Mouse (Mus musculus) MEL (cell line): Measurements from ENCODE around the gene Myh3. TPM values are rescaled to one million over a fixed set of nuclear protein-coding genes. Genes with fewer than 3 reads are reported as not detected.

Experiments
- DNase-seq: peaks from one replicate; pipeline ENCODE4 v3.0.0; 2011; ENCODE audit warnings: low read depth, low spot score
- H3K27ac ChIP-seq: 2 replicates; pipeline ENCODE4 v1.5.1; 2012; ENCODE audit warnings: low read depth, mild to moderate bottlenecking, control low read depth, low read length, moderate library complexity; ENCODE audit not compliant: control insufficient read depth
- H3K27me3 ChIP-seq, 2 experiments: fragments of 150-350 bp in 1 of 2; sonication (generic) in 1 of 2; 2 replicates each; pipeline ENCODE4 v1.6.1; 2012; ENCODE audit warnings: low read length in 2 of 2, mild to moderate bottlenecking in 2 of 2, improper control_type of control experiment in 1 of 2, moderate library complexity in 1 of 2; ENCODE audit not compliant: insufficient read depth in 2 of 2, control insufficient read depth in 1 of 2
- H3K36me3 ChIP-seq, 2 experiments: 2 replicates each; pipeline ENCODE4 v1.6.1; 2012 to 2014; ENCODE audit warnings: low read length in 2 of 2, improper control_type of control experiment in 1 of 2, inconsistent platforms in 1 of 2, mild to moderate bottlenecking in 1 of 2; ENCODE audit not compliant: insufficient read depth in 2 of 2, control insufficient read depth in 1 of 2
- H3K4me1 ChIP-seq, 2 experiments: fragments of 150-350 bp in 1 of 2; sonication (generic) in 1 of 2; 2 replicates each; pipeline ENCODE4 v1.6.1; 2012; ENCODE audit warnings: low read length in 2 of 2, improper control_type of control experiment in 1 of 2, mild to moderate bottlenecking in 1 of 2; ENCODE audit not compliant: insufficient read depth in 2 of 2, control insufficient read depth in 1 of 2
- H3K4me3 ChIP-seq, 2 experiments: fragments of 150-350 bp in 1 of 2; sonication (generic) in 1 of 2; 2 replicates each; pipeline ENCODE4 v1.5.1; 2012; ENCODE audit warnings: low read depth in 2 of 2, low read length in 2 of 2, mild to moderate bottlenecking in 2 of 2, moderate library complexity in 2 of 2, control low read depth in 1 of 2, improper control_type of control experiment in 1 of 2; ENCODE audit not compliant: control insufficient read depth in 1 of 2, insufficient read depth in 1 of 2
- H3K79me2 ChIP-seq: 2 replicates; pipeline ENCODE4 v1.6.1; 2012; ENCODE audit warnings: mild to moderate bottlenecking, low read length, moderate library complexity; ENCODE audit not compliant: control insufficient read depth, poor library complexity, insufficient read depth
- H3K9ac ChIP-seq: 2 replicates; pipeline ENCODE4 v1.6.1; 2012; ENCODE audit warnings: low read depth, mild to moderate bottlenecking, control low read depth, low read length, moderate library complexity; ENCODE audit not compliant: control insufficient read depth, poor library complexity, severe bottlenecking
- H3K9me3 ChIP-seq: fragments of 150-350 bp; sonication (generic); replicated peaks from 2 replicates; pipeline ENCODE4 v1.6.1; 2012; ENCODE audit warnings: mild to moderate bottlenecking, low read length, improper control_type of control experiment, moderate library complexity; ENCODE audit not compliant: insufficient read depth
- BHLHE40 ChIP-seq: IDR thresholded peaks from 2 replicates; pipeline ENCODE4 v1.6.1; 2012; ENCODE audit warnings: low read depth, mild to moderate bottlenecking, inconsistent platforms, low read length, improper control_type of control experiment, borderline replicate concordance
- CHD1 ChIP-seq: IDR thresholded peaks from 2 replicates; pipeline ENCODE4 v1.6.1; 2012; ENCODE audit warnings: low read depth, mild to moderate bottlenecking, inconsistent platforms, low read length, improper control_type of control experiment
- CHD2 ChIP-seq: IDR thresholded peaks from 2 replicates; pipeline ENCODE4 v1.6.1; 2011; ENCODE audit warnings: low read length, improper control_type of control experiment
- E2F4 ChIP-seq: IDR thresholded peaks from 2 replicates; pipeline ENCODE4 v1.6.1; 2011; ENCODE audit warnings: low read depth, low read length, improper control_type of control experiment, borderline replicate concordance
- ELF1 ChIP-seq: IDR thresholded peaks from 2 replicates; pipeline ENCODE4 v1.6.1; 2014; ENCODE audit warnings: low read depth, mild to moderate bottlenecking, inconsistent platforms, low read length, improper control_type of control experiment, moderate library complexity
- EP300 ChIP-seq, 2 experiments: IDR thresholded peaks; 2 replicates each; pipeline ENCODE4 v1.6.1; 2011; ENCODE audit warnings: improper control_type of control experiment in 2 of 2, low read length in 2 of 2, low read depth in 1 of 2, mild to moderate bottlenecking in 1 of 2
- ETS1 ChIP-seq: IDR thresholded peaks from 2 replicates; pipeline ENCODE4 v1.6.1; 2012; ENCODE audit warnings: low read depth, mild to moderate bottlenecking, inconsistent platforms, low read length, improper control_type of control experiment, moderate library complexity
- GABPA ChIP-seq: IDR thresholded peaks from 2 replicates; pipeline ENCODE4 v1.6.1; 2012; ENCODE audit warnings: low read depth, mild to moderate bottlenecking, inconsistent platforms, low read length, improper control_type of control experiment, moderate library complexity
- GATA1 ChIP-seq: IDR thresholded peaks from 2 replicates; pipeline ENCODE4 v1.6.1; 2011; ENCODE audit warnings: low read depth, low read length, improper control_type of control experiment
- JUND ChIP-seq: IDR thresholded peaks from 2 replicates; pipeline ENCODE4 v1.6.1; 2011; ENCODE audit warnings: low read depth, mild to moderate bottlenecking, improper control_type of control experiment, low read length
- MAX ChIP-seq: IDR thresholded peaks from 2 replicates; pipeline ENCODE4 v1.6.1; 2011; ENCODE audit warnings: low read length, improper control_type of control experiment
- MAZ ChIP-seq: IDR thresholded peaks from 2 replicates; pipeline ENCODE4 v1.6.1; 2012; ENCODE audit warnings: low read depth, mild to moderate bottlenecking, inconsistent platforms, low read length, improper control_type of control experiment
- MEF2A ChIP-seq: IDR thresholded peaks from 2 replicates; pipeline ENCODE4 v1.6.1; 2014; ENCODE audit warnings: low read depth, mild to moderate bottlenecking, inconsistent platforms, low read length, improper control_type of control experiment; ENCODE audit not compliant: poor library complexity, insufficient replicate concordance, severe bottlenecking; ENCODE audit errors: extremely low read depth
- MYC ChIP-seq: IDR thresholded peaks from 2 replicates; pipeline ENCODE4 v1.6.1; 2011; ENCODE audit warnings: low read depth, mild to moderate bottlenecking, low read length, improper control_type of control experiment, moderate library complexity
- NELFE ChIP-seq: IDR thresholded peaks from 2 replicates; pipeline ENCODE4 v1.6.1; 2011; ENCODE audit warnings: low read depth, low read length, improper control_type of control experiment
- NRF1 ChIP-seq: IDR thresholded peaks from 2 replicates; pipeline ENCODE4 v1.6.1; 2014; ENCODE audit warnings: low read depth, mild to moderate bottlenecking, inconsistent platforms, low read length, improper control_type of control experiment, moderate library complexity; ENCODE audit not compliant: poor library complexity, insufficient read depth, severe bottlenecking
- POLR2A ChIP-seq, 2 experiments: IDR thresholded peaks; 2 replicates each; pipeline ENCODE4 v1.6.1; 2011 to 2012; ENCODE audit warnings: low read length in 2 of 2, mild to moderate bottlenecking in 2 of 2, control low read depth in 1 of 2, improper control_type of control experiment in 1 of 2, low read depth in 1 of 2, moderate library complexity in 1 of 2; ENCODE audit not compliant: control insufficient read depth in 1 of 2, insufficient read depth in 1 of 2, poor library complexity in 1 of 2
- POLR2AphosphoS5 ChIP-seq: IDR thresholded peaks from 2 replicates; pipeline ENCODE4 v1.6.1; 2012; ENCODE audit warnings: low read depth, borderline replicate concordance, mild to moderate bottlenecking, inconsistent platforms, low read length, moderate library complexity, mixed read lengths
- RAD21 ChIP-seq: IDR thresholded peaks from 2 replicates; pipeline ENCODE4 v1.6.1; 2011; ENCODE audit warnings: mild to moderate bottlenecking, low read depth, low read length, improper control_type of control experiment
- RCOR1 ChIP-seq: IDR thresholded peaks from 2 replicates; pipeline ENCODE4 v1.6.1; 2012; ENCODE audit warnings: low read depth, mild to moderate bottlenecking, inconsistent platforms, low read length, improper control_type of control experiment
- SIN3A ChIP-seq: IDR thresholded peaks from 2 replicates; pipeline ENCODE4 v1.6.1; 2012; ENCODE audit warnings: low read length, improper control_type of control experiment, inconsistent platforms
- SMC3 ChIP-seq: IDR thresholded peaks from 2 replicates; pipeline ENCODE4 v1.6.1; 2011; ENCODE audit warnings: low read depth, low read length, improper control_type of control experiment
- TAL1 ChIP-seq: IDR thresholded peaks from 2 replicates; pipeline ENCODE4 v1.6.1; 2012; ENCODE audit warnings: mild to moderate bottlenecking, inconsistent platforms, low read length, moderate library complexity, mixed read lengths
- UBTF ChIP-seq: IDR thresholded peaks from 2 replicates; pipeline ENCODE4 v1.6.1; 2012; ENCODE audit warnings: low read depth, mild to moderate bottlenecking, inconsistent platforms, low read length, improper control_type of control experiment, moderate library complexity, borderline replicate concordance; ENCODE audit not compliant: insufficient read depth
- USF2 ChIP-seq, 2 experiments: IDR thresholded peaks; 2 replicates each; pipeline ENCODE4 v1.6.1; 2011 to 2012; ENCODE audit warnings: improper control_type of control experiment in 2 of 2, low read length in 2 of 2, borderline replicate concordance in 1 of 2, inconsistent platforms in 1 of 2, low read depth in 1 of 2, mild to moderate bottlenecking in 1 of 2; ENCODE audit not compliant: insufficient read depth in 1 of 2
- ZKSCAN1 ChIP-seq: IDR thresholded peaks from 2 replicates; pipeline ENCODE4 v1.6.1; 2012; ENCODE audit warnings: low read depth, mild to moderate bottlenecking, inconsistent platforms, low read length, improper control_type of control experiment, moderate library complexity
- ZMIZ1 ChIP-seq: IDR thresholded peaks from 2 replicates; pipeline ENCODE4 v1.6.1; 2012; ENCODE audit warnings: low read depth, mild to moderate bottlenecking, inconsistent platforms, low read length, improper control_type of control experiment, moderate library complexity
- ZNF384 ChIP-seq: IDR thresholded peaks from 2 replicates; pipeline ENCODE4 v1.6.1; 2012; ENCODE audit warnings: low read depth, mild to moderate bottlenecking, inconsistent platforms, low read length, improper control_type of control experiment
- polyA plus RNA-seq, 2 experiments: library from polyadenylated mRNA; stranded (reverse) in 1 of 2; unstranded in 1 of 2; fragments of >175 nt in 1 of 2; fragments of >200 nt in 1 of 2; gene quantifications; 2 replicates each; pipeline versions ENCODE4 v1.2.1 to v1.2.4; 2012; ENCODE audit warnings: low replicate concordance in 2 of 2, low read depth in 1 of 2; ENCODE audit not compliant: insufficient read length in 2 of 2, insufficient read depth in 1 of 2, missing spikeins in 1 of 2
- total RNA-seq: library from RNA; depleted of rRNA; stranded (reverse); fragments of 300-350 nt; gene quantifications from 2 replicates; pipeline ENCODE4 v1.2.3, GENCODE M21; 2012

The Myh3 gene
- total and polyA plus RNA-seq, 3 experiments: 0.81 to 1.7 TPM; not detected in 1

DNA sequence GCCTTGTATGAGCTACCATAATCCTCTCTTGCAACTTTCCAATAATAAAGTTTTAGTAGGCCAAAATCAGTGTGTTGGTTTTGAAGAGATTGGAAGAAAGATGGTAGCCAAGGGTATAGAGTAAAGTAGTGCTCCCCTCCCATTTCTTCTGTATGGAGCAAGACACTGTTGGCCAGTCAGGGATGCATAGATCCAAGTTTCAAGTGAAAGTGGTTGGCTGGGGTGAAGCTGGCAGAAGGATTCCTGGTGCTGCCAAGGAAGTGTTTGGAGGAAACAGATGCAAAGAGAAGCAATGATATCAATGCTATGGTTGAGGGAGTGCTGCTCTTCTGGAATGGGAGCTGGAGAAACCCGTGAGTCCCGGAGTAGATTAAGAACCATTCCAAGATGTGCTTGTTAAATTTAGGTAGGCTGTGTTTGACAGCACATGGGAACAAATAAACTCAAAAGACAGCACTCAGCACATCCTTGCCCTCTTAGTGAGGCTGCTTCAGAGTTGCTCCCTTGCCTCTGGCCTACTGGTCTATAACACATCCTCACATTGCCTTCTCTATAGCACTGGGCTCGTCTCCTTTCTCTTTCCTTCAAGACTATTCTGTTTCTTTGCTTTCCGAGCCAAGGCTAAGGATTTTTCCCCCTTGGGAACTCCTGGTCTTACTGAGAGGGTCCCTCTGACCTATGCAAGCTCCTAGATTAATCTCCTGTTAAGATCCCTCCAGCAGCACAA lies 70.3 kb downstream of the Myh3 start:
- no peak for DNase-seq
- H3K27ac ChIP-seq: no peak overlapping the region
- H3K27me3 ChIP-seq: no peaks in the 10 kb centered on the region; a peak in 2 of 4 replicates
- no peaks in the 10 kb centered on the region for H3K9me3 ChIP-seq
- no peaks in the 10 kb centered on the region for H3K36me3 ChIP-seq
- no peak overlapping the region for H3K4me3 ChIP-seq
- no peak overlapping the region for H3K9ac ChIP-seq
- H3K4me1 ChIP-seq: no peaks in the 10 kb centered on the region
- no peak for TF ChIP-seq SMC3
- TF ChIP-seq CHD2: no peak
- no peak for TF ChIP-seq USF2 (IDR thresholded peaks at IDR 0.05; ENCODE audit: borderline replicate concordance in 1 of 2, insufficient read depth in 1 of 2, low read depth in 1 of 2, low read length in 2 of 2)
- no peak for TF ChIP-seq MYC
- no peak for TF ChIP-seq UBTF
- TF ChIP-seq TAL1: no peak
- TF ChIP-seq POLR2AphosphoS5: no peak
- TF ChIP-seq ZKSCAN1: no peak
- TF ChIP-seq ZMIZ1: no peak
- TF ChIP-seq NRF1: no peak
- no peak for TF ChIP-seq MAZ
- TF ChIP-seq ELF1: no peak
- TF ChIP-seq CHD1: no peak
- TF ChIP-seq SIN3A: no peak
- TF ChIP-seq RCOR1: no peak
- no peak for TF ChIP-seq POLR2A (IDR thresholded peaks at IDR 0.05; ENCODE audit: control insufficient read depth in 1 of 2, insufficient read depth in 1 of 2, low read depth in 1 of 2, low read length in 2 of 2, poor library complexity in 1 of 2)
- TF ChIP-seq MEF2A: no peak
- TF ChIP-seq RAD21: no peak
- no peak for TF ChIP-seq E2F4
- TF ChIP-seq, all 39 proteins: peak for 0
- H3K79me2 ChIP-seq: no peaks in the 10 kb centered on the region

DNA sequence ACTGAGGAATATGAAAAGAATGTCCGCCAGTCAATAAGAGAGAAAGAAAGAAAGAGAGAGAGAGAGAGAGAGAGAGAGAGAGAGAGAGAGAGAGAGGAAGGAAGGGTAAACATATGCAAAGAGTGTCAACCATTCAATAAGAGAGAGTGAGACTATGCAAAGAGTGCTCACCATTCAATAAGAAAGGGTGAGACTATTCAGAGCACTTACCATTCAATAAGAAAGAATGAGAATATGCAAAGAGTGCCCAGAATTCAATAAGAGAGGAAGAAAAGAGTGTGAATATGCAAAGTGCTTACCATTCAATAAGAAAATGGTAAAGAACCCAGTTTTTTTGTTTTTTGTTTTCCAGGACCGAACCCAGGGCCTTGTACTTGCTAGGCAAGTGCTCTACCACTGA lies 72.1 kb downstream of the Myh3 start:
- TF ChIP-seq JUND (no peak), ZKSCAN1 (no peak), EP300 (IDR thresholded peaks at IDR 0.05; ENCODE audit: low read depth in 1 of 2, low read length in 2 of 2) (no peak), POLR2AphosphoS5 (no peak), E2F4 (no peak), ZNF384 (no peak), GABPA (no peak), MAX (no peak), BHLHE40 (no peak), RAD21 (no peak), ETS1 (no peak), GATA1 (no peak), UBTF (no peak), NELFE (no peak), SMC3 (no peak)
- DNase-seq: no peak
- H3K9me3 ChIP-seq: no peaks in the 10 kb centered on the region
- H3K36me3 ChIP-seq: no peaks in the 10 kb centered on the region
- H3K9ac ChIP-seq: no peak overlapping the region
- no peaks in the 10 kb centered on the region for H3K79me2 ChIP-seq
- no peak overlapping the region for H3K4me3 ChIP-seq
- H3K4me1 ChIP-seq: no peaks in the 10 kb centered on the region
- H3K27me3 ChIP-seq: no peaks in the 10 kb centered on the region; a peak in 2 of 4 replicates
- no peak overlapping the region for H3K27ac ChIP-seq
